Mouse (Mus musculus) embryo, embryonic 11.5 days (tissue): ENCODE measurements around the gene Bcat2.
"Not testable (repeated sequence)": the region's sequence is repeated elsewhere in the genome, so short reads cannot be mapped to it uniquely, and the experiment has no call there.

Experiments
- DNase-seq: peaks from one replicate; pipeline ENCODE4 v3.0.0-alpha.2; 2012; ENCODE audit warnings: low read depth, low spot score

The Bcat2 gene

GRCm38 (mm10) chr7:45570103-45570741 lies at the start of gene Bcat2:
Gene Bcat2, plus strand, starts transcription at chr7:45570153.
- peak; percentile 42 for DNase-seq

- no peak for DNase-seq
Measured at GRCm38 (mm10) chr7:45520605-45521004, 49.3 kb upstream of the Bcat2 start.

- peak; percentile 88 for DNase-seq
Measured at GRCm38 (mm10) chr7:45521728-45522184, 48.2 kb upstream of the Bcat2 start.

GRCm38 (mm10) chr7:45522194-45522752 lies 47.7 kb upstream of the Bcat2 start:
- DNase-seq = no peak

GRCm38 (mm10) chr7:45522957-45523676 lies 46.8 kb upstream of the Bcat2 start:
- DNase-seq = no peak

- DNase-seq = no peak
Measured at GRCm38 (mm10) chr7:45523678-45524170, 46.2 kb upstream of the Bcat2 start.

GRCm38 (mm10) chr7:45524841-45525621 lies 44.9 kb upstream of the Bcat2 start:
- DNase-seq = no peak

- peak; percentile 89 for DNase-seq
Measured at GRCm38 (mm10) chr7:45525809-45526473, 44.0 kb upstream of the Bcat2 start, which contains the start of the genes Ppp1r15a and Plekha4. Gene Ppp1r15a, minus strand, starts transcription at chr7:45526268. Gene Plekha4, plus strand, starts transcription at chr7:45526330.

- no peak for DNase-seq
Measured at GRCm38 (mm10) chr7:45526474-45527120, 43.4 kb upstream of the Bcat2 start.

GRCm38 (mm10) chr7:45527169-45527568 lies 42.8 kb upstream of the Bcat2 start:
- DNase-seq = not testable (repeated sequence)

GRCm38 (mm10) chr7:45529461-45529860 lies 40.5 kb upstream of the Bcat2 start:
- no peak for DNase-seq

- no peak for DNase-seq
Measured at GRCm38 (mm10) chr7:45530643-45531042, 39.3 kb upstream of the Bcat2 start.

- no peak for DNase-seq
Measured at GRCm38 (mm10) chr7:45535676-45536075, 34.3 kb upstream of the Bcat2 start.

GRCm38 (mm10) chr7:45537602-45538001 lies 32.4 kb upstream of the Bcat2 start:
- no peak for DNase-seq

- DNase-seq = peak; percentile 50
Measured at GRCm38 (mm10) chr7:45538163-45539041, 31.6 kb upstream of the Bcat2 start.

GRCm38 (mm10) chr7:45539095-45539494 lies 30.9 kb upstream of the Bcat2 start:
- DNase-seq = no peak

GRCm38 (mm10) chr7:45540213-45540612 lies 29.7 kb upstream of the Bcat2 start:
- no peak for DNase-seq

- no peak for DNase-seq
Measured at GRCm38 (mm10) chr7:45544525-45544924, 25.4 kb upstream of the Bcat2 start.

GRCm38 (mm10) chr7:45549641-45550436 lies 20.1 kb upstream of the Bcat2 start:
- DNase-seq = no peak
